Mouse (Mus musculus) intestine, embryonic 14.5 days (tissue): Measurements from ENCODE around the gene Nrp2. TPM values are rescaled to one million over a fixed set of nuclear protein-coding genes. Genes with fewer than 3 reads are reported as not detected.

Experiments used
- ATAC-seq: fragments of 200-750 bp; cut with Nextera tagmentation; replicated peaks from 2 replicates; pipeline ENCODE4 v1.8.0; 2017; ENCODE audit warnings: low read depth, moderate number of reproducible peaks, moderate TSS enrichment, moderate library complexity; ENCODE audit not compliant: low FRiP score, low TSS enrichment
- DNase-seq: peaks from one replicate; pipeline ENCODE4 v3.0.0-alpha.2; 2018; ENCODE audit warnings: low spot score
- H3K27ac ChIP-seq: fragments of 300-500 bp; sonication (generic); 2 replicates; pipeline ENCODE4 v1.5.1; 2014; ENCODE audit warnings: low read depth, mild to moderate bottlenecking, control low read depth
- H3K27me3 ChIP-seq: fragments of 300-500 bp; sonication (generic); replicated peaks from 2 replicates; pipeline ENCODE4 v1.6.1; 2014; ENCODE audit warnings: low read length, control low read depth; ENCODE audit not compliant: control insufficient read depth, insufficient read depth
- H3K36me3 ChIP-seq: fragments of 300-500 bp; sonication (generic); 2 replicates; pipeline ENCODE4 v1.6.1; 2014; ENCODE audit warnings: low read length, control low read depth; ENCODE audit not compliant: control insufficient read depth, insufficient read depth
- H3K4me1 ChIP-seq: fragments of 300-500 bp; sonication (generic); replicated peaks from 2 replicates; pipeline ENCODE4 v1.6.1; 2014; ENCODE audit warnings: low read length, control low read depth, mixed read lengths; ENCODE audit not compliant: control insufficient read depth, insufficient read depth
- H3K4me2 ChIP-seq: fragments of 300-500 bp; sonication (generic); 2 replicates; pipeline ENCODE4 v1.6.1; 2014; ENCODE audit warnings: low read length
- H3K4me3 ChIP-seq: fragments of 300-500 bp; sonication (generic); 2 replicates; pipeline ENCODE4 v1.5.1; 2014; ENCODE audit warnings: low read depth, low read length, control low read depth, mixed read lengths
- H3K9ac ChIP-seq: fragments of 300-500 bp; sonication (generic); 2 replicates; pipeline ENCODE4 v1.6.1; 2014; ENCODE audit warnings: mild to moderate bottlenecking, low read length
- H3K9me3 ChIP-seq: fragments of 300-500 bp; sonication (generic); 2 replicates; pipeline ENCODE4 v1.6.1; 2016; ENCODE audit warnings: low read length, control low read depth; ENCODE audit not compliant: control insufficient read depth
- WGBS: fragments of 180-500 bp; shearing (Covaris S2); extraction: QIAGEN DNeasy Blood & Tissue Kit; methylation state at CpG from one replicate; pipeline ENCODE4 v1.1.7; 2014; 5-methylcytosine and 5-hydroxymethylcytosine counted together
- polyA plus RNA-seq: library from polyadenylated mRNA; unstranded; fragments of >200 nt; fragmentation: Nextera tagmentation; extraction: Ambion mirVana; gene quantifications from 2 replicates; pipeline ENCODE4 v1.2.1, GENCODE M21; 2014

Gene Nrp2
- polyA plus RNA-seq, 1 experiment from 2014 or later, result 43.8 TPM

DNA sequence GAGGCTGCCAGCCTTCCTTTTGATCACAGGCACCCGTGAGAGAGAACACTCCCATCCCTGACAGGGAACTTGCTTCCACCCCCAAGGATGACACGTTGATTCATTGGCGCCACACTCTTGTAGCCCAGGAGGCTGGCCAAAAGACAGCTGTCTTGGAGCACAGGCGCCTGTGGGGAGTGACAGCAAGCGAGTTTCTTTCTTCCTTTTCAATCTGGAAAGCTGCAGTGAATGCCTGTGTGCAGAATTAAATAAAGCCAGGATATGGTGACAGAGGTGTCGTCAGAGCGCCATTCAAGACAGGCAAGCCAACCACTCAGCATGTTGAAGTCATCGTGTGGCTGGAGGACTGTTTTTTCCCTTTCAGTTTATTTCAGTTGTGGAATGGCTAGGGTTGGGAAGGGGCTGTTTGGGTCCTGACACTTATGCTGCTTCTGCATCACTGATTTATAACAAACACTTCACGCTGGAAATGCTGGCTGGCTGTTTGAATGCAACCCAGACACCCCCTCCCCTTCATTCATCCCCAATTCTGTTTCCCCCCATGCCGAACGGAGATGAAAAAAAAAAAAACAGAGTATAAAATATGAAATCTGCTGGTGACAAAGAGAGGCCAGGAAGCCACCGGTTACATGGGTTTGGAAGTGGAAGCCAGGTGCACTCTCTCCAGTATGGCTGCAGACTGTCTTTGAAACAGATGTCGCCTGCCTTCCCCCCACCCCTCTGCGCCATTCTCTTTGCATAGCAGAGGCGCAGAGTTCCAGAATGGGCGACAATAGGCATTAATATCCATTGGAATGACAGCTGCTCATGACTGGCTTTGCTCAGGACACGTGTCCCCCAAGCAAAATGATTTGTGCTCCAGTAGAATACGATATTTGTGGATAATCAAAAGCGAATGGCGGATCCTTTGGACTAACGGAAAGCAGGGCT, 20.4 kb upstream of the Nrp2 start:
- 38% methylated on average over 21 of the region's 21 CpGs for WGBS
- Histone ChIP-seq H3K9ac (no peak overlapping the region), H3K4me2 (peak overlapping the region; percentile 29; the same call in 1 of the 2 replicates), H3K27ac (no peak overlapping the region), H3K4me1 (peaks cover 9% of the 10 kb centered on the region), H3K36me3 (no peaks in the 10 kb centered on the region), H3K27me3 (no peaks in the 10 kb centered on the region), H3K4me3 (no peak overlapping the region), H3K9me3 (0 out of 2 replicates have a peak, but pooled peaks cover 2% of the 10 kb centered on the region)
- no peak for DNase-seq
- ATAC-seq, result no peak

DNA sequence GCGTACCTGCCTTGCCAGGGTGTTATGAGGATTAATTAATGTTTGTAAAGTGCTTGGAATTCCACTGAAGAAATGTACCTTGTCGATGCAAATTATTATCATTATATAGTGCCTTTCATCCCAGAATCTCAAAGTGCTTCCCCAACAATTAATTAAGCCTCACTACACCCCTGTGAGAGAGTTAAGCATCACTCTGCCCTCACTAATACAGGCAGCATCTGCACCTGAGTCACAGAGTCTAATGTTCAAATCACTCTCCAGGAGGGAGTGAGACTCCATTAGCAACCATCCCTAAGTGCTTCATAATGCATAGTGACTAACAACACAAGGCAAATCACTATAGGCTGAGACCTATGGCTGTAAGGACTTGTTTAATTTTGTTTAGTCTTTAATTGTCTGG, 19.6 kb upstream of the Nrp2 start:
- Histone ChIP-seq H3K4me1 (peaks cover 9% of the 10 kb centered on the region), H3K9ac (no peak overlapping the region), H3K27me3 (no peaks in the 10 kb centered on the region), H3K4me2 (no peak overlapping the region), H3K36me3 (no peaks in the 10 kb centered on the region), H3K9me3 (no peaks in the 10 kb centered on the region), H3K4me3 (no peak overlapping the region), H3K27ac (no peak overlapping the region)
- DNase-seq, result no peak
- 70% methylated on average over 2 of the region's 2 CpGs for WGBS
- ATAC-seq, result no peak

DNA sequence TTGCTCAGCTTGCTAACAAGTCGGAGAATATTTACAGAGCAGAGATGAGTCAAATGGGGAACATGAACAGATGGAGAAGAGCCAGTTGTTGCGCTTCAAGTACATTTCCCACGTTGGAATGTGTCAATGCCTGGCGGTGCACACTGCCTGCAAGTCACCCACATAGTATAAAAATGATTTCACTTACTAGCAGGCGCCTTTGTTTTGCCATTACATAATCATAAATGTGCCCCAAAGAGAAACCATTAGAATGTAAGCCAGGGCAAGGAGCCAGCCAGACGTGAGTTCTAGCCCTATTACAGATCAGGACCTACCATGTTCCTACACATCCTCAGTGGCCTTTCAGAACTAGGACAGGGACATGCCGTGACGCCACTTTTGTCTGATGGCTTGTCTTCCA, 15.6 kb upstream of the Nrp2 start:
- H3K4me3 ChIP-seq, result no peak overlapping the region
- no peak overlapping the region for H3K9ac ChIP-seq
- 67% methylated on average over 8 of the region's 8 CpGs for WGBS
- ATAC-seq (no peak), DNase-seq (no peak)
- no peak overlapping the region for H3K4me2 ChIP-seq
- H3K36me3 ChIP-seq, result no peaks in the 10 kb centered on the region
- no peaks in the 10 kb centered on the region for H3K27me3 ChIP-seq
- H3K4me1 ChIP-seq, result peaks cover 9% of the 10 kb centered on the region
- no peak overlapping the region for H3K27ac ChIP-seq
- H3K9me3 ChIP-seq, result no peaks in the 10 kb centered on the region

DNA sequence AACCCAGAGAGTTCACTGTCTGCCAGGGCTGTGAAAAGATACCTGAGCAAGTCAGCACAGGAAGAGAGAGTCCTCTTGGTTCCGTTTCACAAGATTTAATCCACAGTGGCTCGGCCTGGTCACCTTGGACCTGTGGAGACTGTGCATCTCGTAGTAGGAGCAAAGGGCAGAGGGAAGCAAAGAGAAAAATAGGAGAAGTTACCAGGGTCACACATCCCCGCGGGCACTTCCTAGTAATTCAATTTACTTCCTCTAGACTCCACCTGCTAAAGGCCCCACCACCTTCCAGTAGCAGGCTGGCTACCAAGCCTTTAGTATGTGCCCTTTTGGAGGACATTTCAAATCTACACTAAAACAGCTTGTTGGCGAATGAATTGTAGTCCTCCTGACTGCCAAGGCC, 11.9 kb upstream of the Nrp2 start:
- no peaks in the 10 kb centered on the region for H3K27me3 ChIP-seq
- WGBS, result 81% methylated on average over 6 of the region's 6 CpGs
- no peak overlapping the region for H3K9ac ChIP-seq
- ATAC-seq (no peak), DNase-seq (no peak)
- no peak overlapping the region for H3K4me2 ChIP-seq
- H3K36me3 ChIP-seq, result no peaks in the 10 kb centered on the region
- H3K27ac ChIP-seq, result no peak overlapping the region
- no peaks in the 10 kb centered on the region for H3K9me3 ChIP-seq
- H3K4me3 ChIP-seq, result no peak overlapping the region
- H3K4me1 ChIP-seq, result 0 out of 2 replicates have a peak, but pooled peaks cover 5% of the 10 kb centered on the region

DNA sequence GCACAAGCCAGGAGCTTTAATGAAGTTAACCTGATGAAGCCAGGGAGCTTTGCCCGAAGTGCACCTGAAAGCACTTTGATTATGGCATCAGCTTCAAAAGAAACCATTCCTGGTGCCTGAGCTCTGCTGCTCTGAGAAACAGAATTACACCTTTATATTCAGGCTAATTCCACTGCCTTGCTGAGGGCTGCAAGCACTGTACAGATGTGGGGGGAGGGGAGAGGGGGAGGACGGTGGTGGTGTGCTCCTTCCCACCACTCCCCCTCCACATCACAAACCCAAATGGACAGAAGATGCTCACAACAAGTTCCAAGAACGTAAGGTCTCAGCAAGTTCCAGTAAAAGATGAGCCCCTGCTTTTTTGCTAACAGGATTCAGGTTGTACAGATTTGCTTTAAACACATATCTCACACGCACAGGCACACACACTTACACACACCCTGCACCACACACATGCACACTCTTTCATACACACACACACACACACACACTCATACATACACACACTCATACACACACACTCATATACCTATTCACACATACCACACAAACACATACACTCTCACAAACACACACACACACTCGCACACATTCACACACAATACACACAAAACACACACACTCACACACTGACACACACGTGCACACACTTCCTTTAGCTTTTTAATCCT, 6.6 kb upstream of the Nrp2 start:
- 53% methylated on average over 6 of the region's 6 CpGs for WGBS
- no peak overlapping the region for H3K4me3 ChIP-seq
- H3K36me3 ChIP-seq, result no peaks in the 10 kb centered on the region

DNA sequence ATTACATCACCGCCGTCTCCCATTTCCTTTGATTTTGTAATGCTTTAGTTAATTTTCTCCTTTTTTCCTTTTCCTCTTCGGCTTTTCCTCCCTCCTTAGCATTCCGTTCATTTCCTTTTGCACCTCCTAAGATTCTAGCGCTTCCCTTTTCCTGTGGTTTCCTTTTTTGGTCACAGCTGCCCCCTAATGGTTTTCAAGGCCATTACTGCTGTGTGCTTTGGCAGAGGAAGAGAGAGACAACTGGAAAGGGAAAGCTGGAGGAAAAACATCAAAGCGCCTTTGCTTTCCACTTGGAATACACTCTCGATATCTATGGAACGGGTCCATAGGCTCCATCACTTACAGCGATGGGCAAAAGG, 6.1 kb upstream of the Nrp2 start:
- Histone ChIP-seq H3K4me2 (peak overlapping the region; percentile 31), H3K4me3 (no peak overlapping the region)

More for the DNA sequence above, 6.6 kb upstream of the Nrp2 start:
- no peaks in the 10 kb centered on the region for H3K27me3 ChIP-seq
- H3K27ac ChIP-seq, result no peak overlapping the region
- no peak for ATAC-seq
- H3K4me1 ChIP-seq, result peaks cover 27% of the 10 kb centered on the region
- H3K9me3 ChIP-seq, result no peaks in the 10 kb centered on the region
- H3K4me2 ChIP-seq, result peak overlapping the region; percentile 31
- no peak overlapping the region for H3K9ac ChIP-seq
- no peak for DNase-seq

DNA sequence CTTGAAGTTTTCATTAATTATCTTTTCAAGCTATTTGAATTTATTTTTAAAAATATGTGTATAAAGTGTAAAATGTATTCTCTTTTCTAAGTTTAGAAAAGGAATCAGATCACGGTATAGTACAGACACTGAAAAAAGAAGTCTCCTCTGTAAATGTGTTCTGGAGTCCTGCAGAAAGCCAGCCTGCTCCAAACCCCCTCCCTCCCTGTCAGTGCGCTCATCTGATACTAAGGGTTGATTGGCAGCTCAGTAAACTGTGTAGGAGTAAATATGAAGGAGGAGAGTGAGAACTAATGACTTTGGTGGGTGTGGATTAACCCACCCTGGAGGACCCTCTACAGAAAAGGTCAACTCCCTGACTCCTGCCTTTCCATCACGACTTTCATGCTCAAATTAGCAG, 5.7 kb upstream of the Nrp2 start:
- Histone ChIP-seq H3K27me3 (no peaks in the 10 kb centered on the region), H3K4me2 (peak overlapping the region; percentile 31), H3K4me3 (no peak overlapping the region), H3K4me1 (peaks cover 26% of the 10 kb centered on the region), H3K36me3 (no peaks in the 10 kb centered on the region), H3K9ac (no peak overlapping the region), H3K9me3 (no peaks in the 10 kb centered on the region), H3K27ac (no peak overlapping the region)
- DNase-seq (no peak), ATAC-seq (no peak)
- WGBS, result 52% methylated on average over 3 of the region's 3 CpGs

More for the DNA sequence above, 6.1 kb upstream of the Nrp2 start:
- no peaks in the 10 kb centered on the region for H3K36me3 ChIP-seq
- H3K9ac ChIP-seq, result no peak overlapping the region
- no peaks in the 10 kb centered on the region for H3K27me3 ChIP-seq
- peaks cover 27% of the 10 kb centered on the region for H3K4me1 ChIP-seq
- DNase-seq, result peak; percentile 65
- no peak overlapping the region for H3K27ac ChIP-seq
- H3K9me3 ChIP-seq, result no peaks in the 10 kb centered on the region
- WGBS, result 15% methylated on average over 9 of the region's 9 CpGs
- ATAC-seq, result no peak

DNA sequence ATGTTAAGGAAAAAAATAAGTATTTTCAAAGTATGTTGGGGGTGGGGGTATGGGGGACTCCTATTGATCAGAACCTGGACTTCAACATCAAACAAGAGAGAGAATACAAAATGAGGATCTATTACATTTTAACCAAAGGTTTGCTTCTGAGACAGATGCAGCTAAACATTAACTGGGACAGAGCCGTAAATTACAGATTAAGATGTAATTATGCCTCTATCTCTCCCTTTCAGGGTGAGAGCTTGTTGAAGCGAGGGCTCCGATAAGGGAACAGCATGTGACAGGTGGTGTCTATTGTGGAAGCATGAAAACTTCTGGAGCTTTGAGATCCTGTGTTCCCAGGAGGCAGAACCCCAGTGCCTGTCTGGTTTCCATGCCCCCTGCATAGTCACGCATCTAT, 3.3 kb upstream of the Nrp2 start:
- no peak overlapping the region for H3K4me2 ChIP-seq
- peaks cover 23% of the 10 kb centered on the region for H3K4me1 ChIP-seq
- H3K27me3 ChIP-seq, result no peaks in the 10 kb centered on the region
- H3K27ac ChIP-seq, result no peak overlapping the region
- DNase-seq (no peak), ATAC-seq (no peak)
- H3K9ac ChIP-seq, result no peak overlapping the region
- H3K4me3 ChIP-seq, result no peak overlapping the region
- H3K36me3 ChIP-seq, result no peaks in the 10 kb centered on the region
- 68% methylated on average over 4 of the region's 4 CpGs for WGBS
- no peaks in the 10 kb centered on the region for H3K9me3 ChIP-seq
